Mouse (Mus musculus) embryonic fibroblast, embryonic 13.5 days (primary cell): ENCODE results near the gene Unc5cl.

Experiments used
- CTCF ChIP-seq: IDR thresholded peaks from 2 replicates; pipeline ENCODE4 v1.5.1; 2011; ENCODE audit warnings: mild to moderate bottlenecking, control low read depth, low read length, moderate library complexity, borderline replicate concordance; ENCODE audit not compliant: insufficient read depth
- POLR2A ChIP-seq: IDR thresholded peaks from 2 replicates; pipeline ENCODE4 v1.6.1; 2011; ENCODE audit warnings: low read depth, mild to moderate bottlenecking, control low read depth, low read length, moderate library complexity

- peak; percentile 39 for TF ChIP-seq POLR2A
- no peak for TF ChIP-seq CTCF
Observed at GRCm38 (mm10) chr17:48410299-48410785, 44.4 kb upstream of the Unc5cl start.
